Mouse (Mus musculus) heart, adult 10 weeks (tissue): ENCODE data around the gene Tubb2a. TPM values are rescaled to one million over a fixed set of nuclear protein-coding genes. Genes with fewer than 3 reads are reported as not detected.

Source experiments
- polyA plus RNA-seq: library from polyadenylated mRNA; stranded (reverse); fragments of 350-450 nt; fragmentation: Illumina TruSeq; extraction: RNeasy Lipid Tissue Mini Kit (QIAGEN cat#74804); gene quantifications from one replicate; pipeline ENCODE4 v1.2.3, GENCODE M21; 2014; ENCODE audit warnings: low read depth, low replicate concordance

Gene Tubb2a
- polyA plus RNA-seq: 46.2 TPM

GRCm38 (mm10) chr13:34077492-34078271 is at the start of gene Tubb2a:
TSS of gene Tubb2a (minus strand) at chr13:34078007.

GRCm38 (mm10) chr13:34037172-34038055 is 40.4 kb downstream of the Tubb2a start, which contains the start of gene Bphl:
TSS of gene Bphl (plus strand) at chr13:34037597.

Other genes with a start within 250 kb of the Tubb2a start
- not detected for gene Serpinb6e, start 234.6 kb downstream of the Tubb2a start, polyA plus RNA-seq
- not detected for gene Serpinb6c, start 172.3 kb downstream of the Tubb2a start, polyA plus RNA-seq
- gene Nqo2, start 113.3 kb downstream of the Tubb2a start, polyA plus RNA-seq: 47.1 TPM
- gene Ripk1, start 75.6 kb downstream of the Tubb2a start, polyA plus RNA-seq: 6.6 TPM
- gene Serpinb6a, start 75.2 kb downstream of the Tubb2a start, polyA plus RNA-seq: 140 TPM
- 40.8 TPM for gene Bphl, start 40.4 kb downstream of the Tubb2a start, polyA plus RNA-seq
- gene Tubb2b, start 52.5 kb upstream of the Tubb2a start, polyA plus RNA-seq: 3.1 TPM
- 24.6 TPM for gene Psmg4, start 85.0 kb upstream of the Tubb2a start, polyA plus RNA-seq